31 mouse cellular contexts compared by ENCODE assay signal in genomic region chr9:80938238-80938637, GRCm38 (mm10).
"Had no signal": no experiment of that assay in that cellular context is flagged by ENCODE, and none has a peak within 500 bp of the region (broad histone marks: within the 10 kb centered on the region; RNA-seq: fewer than 3 reads in every experiment).

No protein-coding gene starts in this region.

- H3K36me3 ChIP-seq: limb, embryonic 10.5 days; limb, embryonic 12.5 days; limb, embryonic 13.5 days; limb, embryonic 15.5 days; liver, embryonic 12.5 days; liver, embryonic 13.5 days; liver, embryonic 15.5 days; lung, embryonic 15.5 days; midbrain, embryonic 10.5 days; midbrain, embryonic 12.5 days; midbrain, embryonic 13.5 days; midbrain, embryonic 15.5 days had no signal

- H3K4me3 ChIP-seq: limb, embryonic 10.5 days; limb, embryonic 12.5 days; limb, embryonic 13.5 days; limb, embryonic 15.5 days; liver, embryonic 12.5 days; liver, embryonic 13.5 days; liver, embryonic 15.5 days; lung, embryonic 15.5 days; megakaryocyte, embryonic 14.5 days; midbrain, embryonic 10.5 days; midbrain, embryonic 12.5 days; midbrain, embryonic 13.5 days; midbrain, embryonic 15.5 days; myocyte had no signal

- DNase-seq: left cerebral cortex, postnatal 4 days; liver; liver, embryonic 13.5 days; liver, postnatal 0 days; lung, adult 18-20 months; lung, adult 2 months; lung, embryonic 14.5 days; lung, postnatal 10 days; lung, postnatal 14 days; lung, postnatal 36 days; lung, postnatal 4 days; midbrain, embryonic 14.5 days had no signal

- ATAC-seq: liver, embryonic 12.5 days; liver, postnatal 0 days; lung, postnatal 0 days; midbrain, embryonic 13.5 days; midbrain, embryonic 15.5 days; midbrain, embryonic 16.5 days had no signal

- H3K4me1 ChIP-seq: limb, embryonic 10.5 days; limb, embryonic 12.5 days; limb, embryonic 13.5 days; limb, embryonic 15.5 days; liver, embryonic 12.5 days; liver, embryonic 13.5 days; liver, embryonic 15.5 days; lung, embryonic 15.5 days; megakaryocyte, embryonic 14.5 days had no signal

- H3K9ac ChIP-seq: limb, embryonic 12.5 days; limb, embryonic 13.5 days; limb, embryonic 15.5 days; liver, embryonic 12.5 days; liver, embryonic 13.5 days; liver, embryonic 14.5 days; liver, embryonic 15.5 days; liver, postnatal 0 days; lung, embryonic 14.5 days; lung, embryonic 15.5 days; midbrain, embryonic 12.5 days; midbrain, embryonic 13.5 days; midbrain, embryonic 15.5 days had no signal

- H3K9me3 ChIP-seq: limb, embryonic 10.5 days; limb, embryonic 12.5 days; limb, embryonic 13.5 days; limb, embryonic 15.5 days; liver, embryonic 12.5 days; liver, embryonic 13.5 days; liver, embryonic 15.5 days; lung, embryonic 15.5 days; megakaryocyte, embryonic 14.5 days; midbrain, embryonic 10.5 days; midbrain, embryonic 12.5 days; midbrain, embryonic 13.5 days; midbrain, embryonic 15.5 days had no signal

- H3K27me3 ChIP-seq: limb, embryonic 12.5 days; limb, embryonic 13.5 days; limb, embryonic 15.5 days; liver, embryonic 12.5 days; liver, embryonic 13.5 days; liver, embryonic 15.5 days; lung, embryonic 15.5 days; megakaryocyte, embryonic 14.5 days; midbrain, embryonic 12.5 days; midbrain, embryonic 13.5 days; midbrain, embryonic 15.5 days had no signal

- H3K27ac ChIP-seq: limb, embryonic 10.5 days; limb, embryonic 12.5 days; limb, embryonic 13.5 days; limb, embryonic 15.5 days; liver, embryonic 12.5 days; liver, embryonic 13.5 days; liver, embryonic 14.5 days; liver, embryonic 15.5 days; lung, embryonic 15.5 days; macrophage; midbrain, embryonic 10.5 days; midbrain, embryonic 12.5 days; midbrain, embryonic 13.5 days; midbrain, embryonic 15.5 days had no signal

- H3K4me2 ChIP-seq: limb, embryonic 12.5 days; limb, embryonic 13.5 days; limb, embryonic 15.5 days; liver, embryonic 11.5 days; liver, embryonic 12.5 days; liver, embryonic 13.5 days; liver, embryonic 15.5 days; lung, embryonic 14.5 days; lung, embryonic 15.5 days; midbrain, embryonic 11.5 days; midbrain, embryonic 12.5 days; midbrain, embryonic 13.5 days; midbrain, embryonic 15.5 days had no signal
